Mouse (Mus musculus) CD4-positive, CD25-positive, alpha-beta regulatory T cell, adult 2 months (primary cell): ENCODE measurements around the gene Psmg3.

Experiments
- DNase-seq: peaks from one replicate; pipeline ENCODE4 v3.0.0-alpha.2; 2012; ENCODE audit warnings: low read depth, low spot score

The Psmg3 gene

DNA sequence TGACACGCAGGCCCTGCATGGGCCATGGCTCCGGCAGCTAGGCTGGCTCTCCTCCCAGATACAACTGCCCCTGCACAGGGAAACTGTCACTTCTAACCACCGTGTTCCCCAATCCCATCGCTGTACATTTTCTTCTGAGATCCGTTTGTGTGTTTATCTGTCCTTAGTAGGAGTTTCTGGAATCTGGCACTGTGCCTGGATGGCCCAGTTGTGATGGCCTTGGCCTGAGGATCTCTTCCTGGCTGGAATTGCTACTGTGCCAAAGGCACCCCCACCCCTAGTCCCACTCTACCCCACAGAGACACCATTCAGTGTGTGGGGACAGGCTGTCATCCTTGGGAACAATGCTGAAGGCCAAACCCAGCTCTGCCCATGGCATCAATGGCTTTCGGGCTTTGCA lies 10.7 kb downstream of the Psmg3 start:
- DNase-seq = no peak

DNA sequence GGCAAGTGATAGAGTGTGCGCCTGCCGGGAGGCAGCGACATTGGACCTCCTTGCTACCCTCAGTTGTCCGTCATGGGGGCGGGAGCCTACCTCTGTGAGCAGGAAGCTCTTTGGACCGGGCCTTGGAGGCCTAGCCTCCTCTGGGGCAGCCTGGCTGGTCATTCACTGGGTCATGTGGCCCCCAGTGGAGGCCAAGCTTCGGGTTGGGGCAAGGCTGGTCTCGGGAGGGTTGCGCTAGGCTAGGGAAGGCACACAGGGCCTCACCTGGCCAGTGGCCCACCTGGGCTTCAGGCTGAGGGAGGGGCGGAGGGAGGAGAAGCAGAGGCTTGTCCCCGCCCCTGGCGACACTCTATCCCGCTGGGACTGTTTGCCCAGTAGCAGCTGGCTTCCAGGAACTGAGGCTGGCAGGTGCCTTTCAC lies 12.7 kb downstream of the Psmg3 start:
- no peak for DNase-seq

DNA sequence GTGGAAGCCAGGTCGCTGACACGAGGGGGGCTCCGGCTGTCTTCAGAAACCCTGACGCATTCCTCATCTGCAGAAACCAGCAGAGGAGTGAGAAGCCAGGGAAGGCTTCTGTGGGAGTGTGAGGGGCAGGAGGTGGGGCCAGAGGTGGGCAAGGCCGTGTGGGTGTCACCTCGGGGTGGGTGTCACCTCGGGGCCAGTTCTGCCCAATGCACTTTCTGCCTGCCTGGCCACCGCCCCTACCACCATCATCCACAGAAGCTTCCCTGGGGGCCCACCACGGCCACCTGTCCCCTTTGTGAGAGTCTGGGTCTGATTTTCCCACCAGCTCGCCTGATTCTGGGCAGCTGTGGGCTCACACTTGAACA lies 13.6 kb downstream of the Psmg3 start:
- no peak for DNase-seq

DNA sequence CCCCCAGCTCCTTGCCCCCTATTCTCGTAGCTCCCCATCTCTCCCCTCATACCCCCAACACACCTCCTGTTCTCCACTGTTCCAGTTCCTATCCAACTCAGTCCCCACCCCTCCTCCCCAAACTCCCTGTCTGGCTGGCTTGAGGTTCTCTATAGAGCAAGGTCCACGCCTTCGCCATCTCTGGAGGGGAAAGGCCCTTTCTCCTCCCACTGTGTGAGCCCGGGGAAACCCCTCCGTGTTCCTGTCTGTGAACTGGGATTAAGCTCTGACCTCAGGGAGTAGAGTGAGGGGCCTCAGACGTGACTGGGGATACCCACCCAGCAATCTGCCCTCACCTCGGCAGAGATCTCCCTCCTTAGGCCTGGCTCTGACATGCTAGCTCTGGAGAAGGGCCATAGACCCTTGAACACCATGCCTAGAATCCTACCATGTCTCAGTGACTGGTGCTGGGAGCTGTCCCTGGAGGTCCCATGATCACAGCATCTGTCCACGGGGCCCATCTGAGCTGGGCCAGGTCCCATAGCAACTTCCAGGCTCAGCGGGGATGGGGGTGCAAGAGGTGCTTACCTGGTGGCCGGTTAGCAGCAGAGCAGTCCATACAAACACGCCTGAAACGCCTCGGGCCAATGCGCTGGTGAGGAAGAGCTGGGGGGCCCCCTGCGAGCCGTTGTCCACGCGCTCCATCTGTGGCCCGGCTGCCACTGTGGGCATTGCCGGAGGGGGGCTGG lies 14.1 kb downstream of the Psmg3 start:
- no peak for DNase-seq

DNA sequence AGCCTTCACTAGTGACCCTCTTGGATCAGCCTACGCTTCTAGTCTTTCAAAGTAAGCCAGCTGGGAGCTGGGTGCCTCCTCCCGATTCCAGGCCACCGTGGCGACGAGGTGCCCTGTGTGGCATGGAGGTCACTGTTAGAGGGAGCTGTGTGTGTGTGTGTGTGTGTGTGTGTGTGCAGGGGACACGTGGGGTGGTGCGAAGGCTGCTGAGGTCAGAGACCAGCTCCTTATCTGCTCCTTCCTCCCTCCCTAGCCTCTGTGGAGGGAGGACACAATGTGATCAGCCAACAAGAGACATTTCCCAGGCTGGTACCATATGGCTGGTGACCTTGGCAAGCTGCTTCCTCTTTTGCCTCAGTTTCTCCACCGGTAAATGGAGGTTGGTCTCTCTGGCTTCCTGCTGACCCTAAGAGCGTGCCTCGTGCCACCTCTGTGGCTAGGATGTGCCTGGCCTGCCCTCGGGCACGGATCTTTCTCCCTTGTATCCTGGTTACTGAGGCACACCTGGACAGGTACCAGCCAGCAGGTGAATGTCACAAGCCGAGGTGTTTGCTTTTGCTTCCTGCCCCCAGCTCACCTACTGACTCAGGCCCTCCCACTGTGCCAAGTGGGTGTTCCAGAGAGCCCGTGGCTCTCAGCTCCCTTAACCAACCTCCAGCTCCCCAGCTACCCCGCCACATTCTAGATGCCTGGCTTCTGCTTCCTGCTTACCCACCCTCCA lies 14.8 kb downstream of the Psmg3 start:
- no peak for DNase-seq

DNA sequence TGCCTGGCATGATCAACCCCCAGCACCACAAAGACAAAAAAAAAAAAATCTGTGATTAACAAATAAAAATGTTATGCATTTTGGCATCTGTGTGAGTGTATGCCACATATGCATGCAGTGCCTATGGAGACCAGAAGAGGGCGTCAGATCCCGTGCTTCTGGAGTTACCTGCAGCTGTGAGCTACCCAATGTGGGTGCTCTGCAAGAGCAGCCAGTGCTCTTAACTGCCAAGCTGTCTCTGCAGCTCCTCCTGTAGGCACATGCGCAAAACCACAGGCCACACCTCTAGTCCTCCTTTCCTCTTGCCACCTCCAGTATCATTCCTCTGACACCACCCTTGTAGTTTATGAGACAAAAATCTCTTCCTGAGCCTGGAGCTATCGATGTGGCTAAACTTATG lies 17.3 kb downstream of the Psmg3 start:
- DNase-seq = no peak

DNA sequence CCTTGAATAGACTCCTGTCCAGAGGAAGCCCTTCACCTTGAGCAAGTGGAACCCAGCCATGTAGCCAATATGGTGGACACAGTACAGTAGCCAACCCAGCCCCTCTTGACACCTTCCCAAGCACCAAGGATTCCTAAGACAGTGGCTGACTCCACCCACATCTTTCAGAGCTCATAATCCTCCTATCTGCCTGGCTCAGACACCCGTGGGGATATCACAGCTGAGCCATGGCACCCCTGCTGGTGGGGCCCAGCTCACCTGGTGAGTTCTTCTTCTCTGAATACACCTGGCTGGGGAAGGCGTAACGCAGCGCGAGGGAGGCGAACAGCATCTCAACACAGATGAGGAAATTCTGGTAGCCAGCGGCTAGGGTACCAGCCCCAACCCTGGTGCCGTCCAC lies 20.8 kb downstream of the Psmg3 start:
- no peak for DNase-seq

DNA sequence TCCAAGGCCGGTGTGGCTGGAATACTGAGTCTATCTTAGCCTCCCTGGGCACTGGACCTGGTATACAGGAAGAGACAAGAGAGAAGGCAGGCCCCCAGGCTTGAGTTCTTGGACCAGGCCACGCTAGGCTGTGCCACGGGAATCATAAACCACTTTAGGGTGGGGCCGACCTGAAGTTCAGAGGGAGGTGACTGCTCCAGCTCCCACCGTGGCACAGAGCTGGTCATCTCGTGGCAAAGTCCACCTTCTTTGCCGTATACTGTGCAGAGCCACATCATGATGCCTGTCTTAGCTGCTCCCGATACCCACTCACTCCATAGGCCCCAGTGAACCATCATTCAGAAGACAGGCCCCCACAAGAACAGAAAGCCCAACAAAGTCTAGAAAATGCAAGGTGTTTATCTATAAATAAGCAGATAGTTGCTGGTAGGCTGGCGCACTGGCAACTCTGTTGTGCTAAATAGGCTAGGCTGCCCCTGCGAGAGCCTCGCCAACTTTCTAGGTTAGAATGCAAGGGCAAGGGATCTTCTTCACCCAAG lies 22.0 kb downstream of the Psmg3 start:
- no peak for DNase-seq

DNA sequence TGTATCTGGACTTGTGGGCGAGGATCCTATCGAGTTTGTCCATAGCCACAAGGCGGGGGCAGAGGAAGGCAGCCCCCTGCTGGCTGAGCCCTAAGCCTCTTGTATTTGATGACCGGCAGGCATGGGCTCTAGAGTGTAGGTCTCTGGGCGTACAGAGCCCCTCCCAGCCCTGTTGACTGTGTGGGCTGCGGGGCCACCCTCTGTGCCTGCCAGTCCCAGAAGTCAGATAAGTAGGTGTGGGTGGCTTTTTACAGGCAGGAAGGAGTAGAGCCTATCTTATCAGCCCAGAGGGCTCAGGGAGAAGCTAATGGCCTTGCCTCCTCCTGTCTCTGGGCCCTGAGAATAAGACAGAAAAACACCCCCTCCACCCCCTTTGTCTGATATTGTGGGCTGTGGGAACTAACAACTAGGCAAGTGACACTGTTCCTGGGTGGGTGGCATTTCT lies 22.6 kb downstream of the Psmg3 start:
- DNase-seq = no peak

DNA sequence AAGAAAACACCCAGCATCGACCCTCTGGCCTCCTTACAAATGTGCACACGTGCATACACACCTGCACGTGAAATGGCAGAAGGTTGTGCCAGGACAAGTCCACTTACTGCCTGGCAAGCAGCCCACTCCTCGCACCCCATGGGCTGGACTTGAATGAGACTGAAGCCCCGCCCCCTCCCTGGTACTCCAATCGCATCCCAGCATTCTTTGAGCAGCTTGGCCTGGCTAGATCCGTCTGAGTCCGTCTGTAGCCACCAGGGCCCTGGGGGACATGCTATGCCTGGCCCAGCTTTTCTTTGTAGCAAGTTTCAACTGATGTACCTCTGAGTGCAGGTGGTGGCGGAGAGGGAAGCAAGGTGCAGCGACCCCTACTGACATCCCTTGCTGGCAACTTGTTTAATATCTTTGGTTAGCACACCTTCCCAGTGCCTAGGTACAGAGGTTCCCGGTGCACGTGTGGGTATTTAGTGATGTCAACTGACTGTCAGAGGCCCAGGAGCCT lies 23.0 kb downstream of the Psmg3 start:
- peak; percentile 66 for DNase-seq

DNA sequence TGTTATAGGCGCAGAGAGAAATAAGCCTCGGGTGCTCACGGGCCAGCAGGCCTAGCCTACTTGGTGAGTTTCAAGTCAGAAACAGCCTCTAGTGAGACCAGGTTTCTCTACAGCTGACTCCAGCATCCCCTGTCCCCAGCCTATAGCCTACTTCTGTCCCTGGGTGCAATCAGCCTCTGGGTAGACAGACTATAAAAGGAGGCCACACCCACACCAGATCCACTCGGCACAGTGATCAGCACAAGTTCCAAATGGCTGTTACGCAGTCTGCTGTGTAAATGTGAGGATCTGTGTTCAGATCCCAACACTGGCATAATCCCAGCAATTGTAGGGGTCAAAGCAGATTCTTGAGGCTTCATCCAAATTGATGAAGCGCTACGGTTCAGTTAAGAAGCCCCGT lies 23.5 kb downstream of the Psmg3 start:
- no peak for DNase-seq

DNA sequence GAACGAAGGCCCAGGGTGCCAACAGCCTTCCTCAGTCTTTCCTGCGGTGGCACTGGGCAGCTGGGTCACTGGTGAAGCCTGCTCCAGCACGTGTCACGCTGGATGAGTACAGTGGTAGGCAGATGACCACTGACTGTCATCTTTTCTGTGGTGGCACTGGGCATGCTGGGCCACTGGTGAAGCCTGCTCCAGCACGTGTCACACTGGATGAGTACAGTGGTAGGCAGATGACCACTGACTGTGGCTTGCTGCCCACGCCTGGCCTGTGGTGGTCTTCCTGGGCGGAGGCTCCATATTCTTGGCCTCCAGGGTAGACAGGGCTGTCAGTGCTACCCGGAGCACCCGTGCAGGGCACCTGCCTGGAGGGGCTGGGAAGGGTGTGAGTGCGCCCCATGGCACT lies 24.8 kb downstream of the Psmg3 start:
- no peak for DNase-seq

DNA sequence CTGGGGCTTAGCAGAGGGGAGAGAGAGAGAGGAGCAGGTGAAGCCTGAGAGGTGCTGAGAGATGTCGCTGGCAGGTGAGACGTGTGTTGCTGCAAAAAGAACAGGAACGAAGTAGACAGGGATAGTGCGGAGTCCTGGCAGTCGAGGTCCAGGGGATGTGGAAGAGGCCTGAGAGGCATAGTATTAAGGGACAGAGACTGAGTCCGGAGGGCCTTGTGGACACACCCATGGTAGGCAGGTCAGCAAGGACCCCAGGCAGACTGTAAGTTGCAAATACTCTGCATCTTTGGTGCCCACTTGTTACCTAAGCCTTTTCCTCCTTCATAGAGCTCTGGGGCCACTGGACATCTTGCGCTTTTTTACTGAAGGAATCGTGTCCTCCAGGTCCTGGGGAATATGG lies 25.5 kb downstream of the Psmg3 start:
- DNase-seq = no peak

DNA sequence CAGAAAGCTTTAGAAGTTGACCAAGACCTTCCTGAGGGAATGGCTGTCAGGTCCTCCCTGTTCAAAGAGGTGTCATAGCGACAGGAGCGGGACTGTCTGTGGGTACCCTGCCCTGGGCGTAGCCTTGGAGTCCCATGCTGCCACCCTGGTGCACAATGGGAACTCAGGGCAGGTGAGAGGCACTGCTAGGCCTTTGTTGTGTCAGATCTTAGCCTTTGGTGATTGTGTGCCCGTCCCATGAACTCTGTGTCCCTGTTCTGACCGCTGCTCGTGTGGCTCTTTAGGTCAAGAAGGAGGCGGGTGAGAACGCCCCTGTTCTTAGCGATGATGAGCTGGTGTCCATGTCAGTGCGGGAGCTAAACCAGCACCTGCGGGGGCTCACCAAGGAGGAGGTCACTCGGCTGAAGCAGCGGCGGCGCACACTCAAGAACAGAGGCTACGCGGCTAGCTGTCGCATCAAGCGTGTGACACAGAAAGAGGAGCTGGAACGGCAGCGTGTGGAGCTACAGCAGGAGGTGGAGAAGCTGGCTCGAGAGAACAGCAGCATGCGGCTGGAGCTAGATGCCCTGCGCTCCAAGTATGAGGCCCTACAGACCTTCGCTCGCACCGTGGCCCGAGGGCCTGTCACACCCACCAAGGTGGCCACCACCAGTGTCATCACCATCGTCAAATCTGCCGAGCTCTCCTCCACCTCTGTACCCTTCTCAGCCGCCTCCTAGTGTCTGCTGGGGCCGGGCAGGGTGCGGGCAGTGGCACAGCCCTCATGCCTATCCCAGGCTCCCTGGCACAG lies 26.7 kb downstream of the Psmg3 start:
- no peak for DNase-seq

DNA sequence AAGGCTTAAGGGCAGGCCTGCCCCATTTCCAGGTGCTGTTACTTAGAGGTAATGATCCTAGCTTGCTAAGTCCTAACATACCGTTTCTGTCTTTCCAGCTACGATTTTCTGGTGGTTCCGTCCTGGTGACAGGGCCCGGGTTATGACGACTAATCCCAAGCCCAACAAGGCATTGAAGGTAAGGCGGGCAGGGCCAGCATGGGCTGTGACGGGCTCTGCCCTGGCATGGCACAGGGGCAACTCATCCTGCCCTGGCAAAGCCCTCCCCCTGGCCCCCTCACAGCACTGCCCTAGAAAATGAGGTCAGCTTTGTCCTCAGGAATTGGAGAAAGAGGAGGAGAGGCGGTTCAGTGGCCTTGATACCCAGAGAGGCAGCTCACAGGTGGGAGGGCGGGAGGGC lies 27.6 kb downstream of the Psmg3 start:
- no peak for DNase-seq

DNA sequence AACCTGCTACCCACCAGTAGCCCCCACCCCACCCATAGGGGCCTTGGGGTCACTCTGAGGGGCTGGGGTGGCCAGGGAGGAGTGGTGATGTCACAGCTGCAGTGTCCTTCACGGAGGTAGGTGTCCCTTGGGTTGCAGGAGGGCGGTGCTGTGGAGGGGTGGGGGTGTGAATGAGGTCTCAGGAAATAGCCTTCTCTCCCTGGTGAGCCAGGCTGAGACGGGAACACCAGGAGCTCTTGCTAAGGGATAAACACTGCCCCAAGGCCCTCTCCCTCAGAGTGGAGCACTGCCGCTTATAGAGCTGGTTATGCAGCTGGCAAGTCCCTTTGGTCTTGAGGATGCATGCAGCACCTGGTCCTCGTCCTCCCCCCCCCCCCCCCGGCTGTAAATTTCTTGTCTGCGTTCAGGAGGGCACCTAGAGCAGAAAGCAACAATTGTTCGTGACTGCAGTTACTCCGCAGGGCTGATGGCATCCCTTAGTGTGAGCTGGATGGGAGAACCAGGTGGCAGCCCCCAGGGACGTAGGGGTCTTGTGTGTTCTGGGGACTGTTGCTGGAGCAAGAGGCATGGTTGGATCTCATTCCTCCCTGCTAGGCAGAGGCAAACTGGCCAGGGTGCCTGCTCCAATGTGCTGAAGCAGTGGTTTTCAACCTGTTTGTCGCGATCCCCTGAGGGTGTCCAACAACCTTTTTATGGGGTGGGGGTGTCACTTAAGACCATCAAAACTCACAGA lies 28.4 kb downstream of the Psmg3 start:
- DNase-seq = no peak

DNA sequence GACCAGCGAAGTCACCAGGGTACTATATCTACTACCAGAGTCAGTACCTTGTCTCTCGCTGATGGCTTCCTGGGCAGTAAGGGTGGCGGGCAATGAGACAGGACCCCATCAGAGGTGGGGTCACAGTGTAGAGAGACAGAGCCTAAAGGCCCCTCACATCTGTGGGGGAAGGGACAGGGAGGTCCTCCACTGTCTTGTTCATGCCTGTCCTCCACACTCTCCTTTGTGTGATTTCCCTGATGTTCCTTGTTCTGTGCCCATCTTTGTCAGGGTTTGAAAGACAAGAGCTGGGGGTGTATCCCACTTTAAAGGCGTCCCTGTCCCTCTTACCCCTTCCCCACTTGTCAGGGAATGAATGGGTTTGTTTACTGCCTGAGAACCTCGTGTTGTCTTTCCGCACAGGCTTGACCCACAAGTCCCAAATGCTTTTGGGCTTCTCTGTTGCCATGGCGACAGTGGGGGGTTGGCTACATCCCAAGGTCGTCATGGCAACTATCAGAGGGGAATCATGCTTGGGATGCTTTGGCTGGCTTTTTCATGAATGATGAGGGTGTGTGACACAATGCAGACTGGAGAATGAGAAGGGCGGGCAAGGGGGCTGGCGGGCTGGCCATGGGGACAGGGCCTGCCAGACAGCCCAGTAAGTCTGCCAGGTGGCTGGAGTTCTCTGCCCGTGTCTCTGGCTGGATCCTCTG lies 29.1 kb downstream of the Psmg3 start:
- no peak for DNase-seq

DNA sequence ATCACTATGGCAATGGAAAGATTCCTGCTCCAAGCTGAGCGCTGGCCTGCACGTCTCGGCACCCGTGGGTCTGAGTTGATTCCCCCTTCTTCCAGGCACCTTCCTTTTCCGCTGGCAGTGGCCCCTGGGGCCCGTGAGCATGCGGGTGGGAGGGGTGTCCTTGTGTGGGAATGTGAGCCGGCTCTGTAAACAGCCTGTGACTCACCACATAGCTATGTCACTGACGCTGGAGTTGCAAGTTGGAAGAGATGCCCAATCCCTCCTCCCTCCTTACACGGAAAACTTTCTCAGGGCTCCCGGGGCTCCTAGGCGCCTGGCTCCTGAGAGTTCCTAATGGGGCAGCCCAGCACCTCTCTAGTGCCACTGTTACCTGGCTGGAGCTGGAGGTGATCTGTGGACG lies 29.8 kb downstream of the Psmg3 start:
- DNase-seq = no peak

DNA sequence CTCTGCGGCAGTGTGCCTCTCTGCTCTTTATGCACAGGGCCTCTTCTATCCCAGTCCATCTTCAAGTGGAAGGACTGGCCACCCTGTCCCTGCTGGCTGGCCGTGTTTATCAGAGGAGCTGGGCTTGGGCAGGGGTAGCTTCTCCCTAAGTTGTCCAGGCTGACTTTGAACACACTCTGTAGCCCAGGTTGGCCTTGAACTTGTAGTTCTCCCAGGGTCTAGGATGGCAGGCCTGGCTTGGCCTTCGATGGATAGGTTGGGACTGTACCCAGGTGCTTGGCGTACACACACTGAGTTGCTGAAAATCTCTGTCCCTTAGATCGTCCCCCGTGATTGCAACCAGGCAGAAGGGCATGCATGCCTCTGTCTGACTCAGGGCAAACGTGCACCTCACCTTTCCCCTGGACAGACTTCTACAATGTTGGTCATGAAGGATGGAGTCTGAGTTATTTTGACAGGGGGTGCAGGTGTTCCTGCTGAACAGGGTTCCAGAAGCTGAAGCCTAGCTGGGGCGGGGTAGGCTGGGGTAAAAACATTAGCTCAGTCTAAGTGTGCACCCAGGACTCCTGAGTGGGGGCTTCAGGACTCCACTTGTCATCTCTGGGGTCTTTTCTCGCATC lies 30.6 kb downstream of the Psmg3 start:
- no peak for DNase-seq

DNA sequence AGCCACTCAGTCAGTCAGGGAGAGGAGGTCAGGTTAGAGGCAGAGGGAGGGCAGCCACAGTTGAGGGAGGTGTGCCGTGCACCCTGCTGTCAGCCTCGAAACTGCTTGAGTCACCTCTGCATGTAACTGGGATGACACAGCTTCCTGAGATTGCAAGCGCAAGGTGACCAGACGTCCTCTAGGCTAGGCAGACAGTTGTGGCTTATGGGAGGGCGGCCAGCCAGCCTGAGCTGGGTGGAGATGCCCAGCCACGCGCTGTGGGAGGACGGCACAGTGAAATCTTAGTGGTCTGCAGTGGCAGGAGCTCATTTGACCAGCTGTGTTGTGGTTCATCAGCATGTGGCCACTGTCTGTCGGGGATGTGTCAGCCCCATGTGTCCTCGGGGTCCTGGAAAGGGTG lies 31.7 kb downstream of the Psmg3 start:
- DNase-seq = peak; percentile 41
